Mouse (Mus musculus): Measurements from ENCODE around the gene H2al1e.

DNA sequence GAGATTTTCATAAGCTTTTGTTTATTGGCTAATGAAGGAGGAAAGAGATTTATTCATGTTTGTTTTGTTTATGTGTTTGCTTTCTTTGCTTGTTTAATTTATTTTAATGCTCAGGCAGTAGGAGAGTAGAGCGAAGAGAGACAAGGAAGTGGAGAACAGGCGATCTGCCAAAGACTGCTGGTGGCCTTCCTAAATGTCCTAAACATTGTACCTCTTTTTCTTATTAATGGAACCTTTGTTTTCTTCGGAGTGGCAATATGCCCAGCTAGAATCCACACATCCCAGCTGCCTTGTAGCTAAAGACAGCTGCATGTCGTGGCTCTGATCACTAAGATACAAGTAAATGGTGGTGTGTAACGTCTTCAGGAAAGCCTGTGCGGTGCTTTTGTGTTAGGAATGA, 34.7 kb upstream of the H2al1e start:
- TF ChIP-seq POLR2A (IDR thresholded peaks at IDR 0.05; ENCODE audit: borderline replicate concordance, insufficient read depth, low read length) (no peak), CTCF (IDR thresholded peaks at IDR 0.05; ENCODE audit: borderline replicate concordance, insufficient read depth, low read depth, low read length) (no peak)

Measured in cerebellum, adult 2 months (tissue).